Mouse (Mus musculus) MEL-GATA-1-ER (cell line): ENCODE data around the gene Slc35e1.

Experiments
- DNase-seq: peaks from one replicate; pipeline ENCODE4 v3.0.0-alpha.2; 2012; ENCODE audit warnings: low read depth; ENCODE audit errors: extremely low read depth

The Slc35e1 gene

DNA sequence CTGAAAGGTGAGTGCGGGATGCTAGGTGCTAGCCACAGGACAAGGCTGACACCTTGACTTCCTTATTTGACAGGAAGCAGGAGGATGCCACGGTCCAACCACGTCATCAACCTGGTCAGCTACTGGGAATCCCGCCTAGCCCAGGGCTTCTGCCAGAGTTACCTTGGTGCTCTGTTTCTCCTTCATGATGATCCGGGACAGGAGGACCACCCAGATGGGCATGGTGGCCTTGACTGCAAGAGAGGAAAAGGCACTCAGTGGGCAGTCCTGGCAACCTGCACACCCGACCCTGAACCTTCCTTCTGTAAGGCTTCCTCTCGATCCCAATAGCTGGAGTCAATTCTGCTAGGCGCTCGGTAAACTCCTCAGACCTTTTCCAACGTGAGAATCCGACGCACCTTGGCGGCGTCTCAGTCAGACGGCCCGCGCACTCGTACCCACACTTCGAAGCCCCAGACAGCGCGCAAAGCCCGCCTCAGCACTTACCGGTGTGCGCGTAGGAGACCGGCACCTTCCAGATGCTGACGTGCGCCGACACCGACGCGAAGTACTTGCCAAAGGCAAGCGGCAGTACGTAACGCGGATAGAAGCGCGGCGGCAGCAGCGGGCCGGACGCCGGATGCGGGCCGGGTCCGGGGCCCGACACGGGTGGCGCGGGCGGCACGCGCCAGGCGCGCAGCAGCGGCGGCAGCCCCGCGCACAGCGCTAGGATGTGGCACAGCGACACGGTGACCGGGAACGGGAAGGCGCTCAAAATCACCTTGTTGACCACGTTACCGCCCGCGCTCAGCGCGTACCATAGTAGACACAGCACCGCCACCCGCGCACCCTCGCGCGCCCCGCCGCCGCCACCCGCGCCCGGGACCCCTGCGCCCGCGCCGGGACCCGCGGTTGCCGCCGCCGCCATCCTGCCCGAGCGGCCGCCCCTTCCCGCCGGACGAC lies at the start of gene Slc35e1:
Gene Slc35e1, minus strand, starts transcription at position 935 of the 942 bp plus-strand sequence.
- no peak for DNase-seq

DNA sequence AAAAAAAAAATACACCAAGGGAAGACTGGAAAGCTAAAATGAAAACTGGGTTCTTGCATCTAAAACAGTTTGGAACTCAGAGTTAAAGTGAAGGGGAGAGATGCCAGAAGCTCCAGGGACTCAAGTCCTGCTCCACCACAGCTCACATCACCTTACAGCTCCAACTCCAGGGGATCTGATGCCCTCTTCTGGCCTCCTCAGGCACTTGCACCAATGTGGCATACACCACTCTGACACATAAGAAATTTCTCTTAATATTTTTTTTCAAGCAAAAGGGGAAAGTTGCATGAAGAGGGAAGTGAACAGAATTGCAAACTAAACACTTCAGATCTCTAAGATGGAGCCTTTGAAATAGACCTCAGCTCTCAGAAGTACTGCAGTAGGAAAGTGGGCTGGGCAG lies 46.8 kb upstream of the Slc35e1 start:
- peak; percentile 45 for DNase-seq

DNA sequence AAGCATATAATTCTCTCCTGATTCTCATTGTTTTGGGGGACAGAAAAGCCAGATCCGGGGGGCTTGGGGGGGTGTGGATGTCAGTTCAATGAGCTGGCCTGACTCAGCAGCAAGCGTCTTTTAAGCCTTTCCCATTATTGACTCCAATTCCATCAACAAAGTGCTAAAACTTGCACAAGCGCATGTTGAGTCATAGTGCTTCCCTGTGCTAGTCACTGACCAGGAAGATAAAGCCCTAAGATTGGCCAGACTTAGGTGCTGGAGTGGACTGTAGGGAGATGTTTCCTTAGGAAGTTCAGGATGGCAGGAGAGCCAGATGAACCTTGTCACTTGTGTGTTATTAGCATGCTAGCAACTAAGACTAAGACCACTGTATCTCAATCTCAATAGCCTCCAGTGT lies 42.5 kb upstream of the Slc35e1 start:
- no peak for DNase-seq

GRCm38 (mm10) chr8:72532103-72532502 lies 39.7 kb upstream of the Slc35e1 start:
- no peak for DNase-seq

GRCm38 (mm10) chr8:72521888-72522287 lies 29.5 kb upstream of the Slc35e1 start:
- peak; percentile 20 for DNase-seq

GRCm38 (mm10) chr8:72517421-72517988 lies 25.1 kb upstream of the Slc35e1 start:
- DNase-seq = no peak

DNA sequence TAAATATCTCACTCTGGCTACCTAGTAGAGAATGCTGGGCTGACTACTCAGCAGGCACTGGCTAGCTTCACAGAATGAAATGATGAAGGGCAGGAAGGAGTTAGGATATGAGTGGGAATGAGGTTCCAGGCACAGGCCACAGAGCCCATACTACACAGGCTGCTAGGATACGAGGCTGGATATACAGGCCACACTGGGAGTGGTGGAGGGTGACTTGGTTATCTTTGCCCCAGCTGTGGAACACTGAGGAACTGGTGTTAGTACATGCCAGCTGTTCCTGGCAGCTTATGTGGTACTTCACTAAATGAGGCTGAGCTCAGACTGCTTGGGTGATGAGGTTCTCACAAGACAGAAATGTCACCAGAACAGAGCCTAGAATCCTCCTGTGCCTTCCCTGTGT lies 20.7 kb upstream of the Slc35e1 start:
- DNase-seq = no peak

GRCm38 (mm10) chr8:72512648-72513047 lies 20.2 kb upstream of the Slc35e1 start:
- DNase-seq = no peak

DNA sequence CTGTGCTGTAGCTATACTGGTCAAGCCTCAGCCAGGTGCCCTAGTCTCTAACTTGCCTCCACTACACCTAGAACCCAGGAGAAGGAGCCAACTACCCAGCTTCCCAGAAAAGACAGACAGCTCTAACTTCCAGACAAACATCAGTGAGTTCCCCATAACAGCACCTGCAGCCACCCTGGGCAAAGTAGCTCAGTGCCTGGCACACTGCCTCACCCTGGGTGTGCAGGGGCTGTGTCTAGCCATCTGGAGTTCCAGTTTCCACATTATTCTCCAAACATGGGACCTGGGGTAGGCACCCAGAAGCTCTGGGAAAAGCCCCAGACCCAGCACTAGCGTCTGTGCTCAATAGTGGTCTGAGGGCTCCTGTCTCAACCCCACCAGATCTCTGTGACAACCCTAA lies 15.1 kb upstream of the Slc35e1 start:
- no peak for DNase-seq

DNA sequence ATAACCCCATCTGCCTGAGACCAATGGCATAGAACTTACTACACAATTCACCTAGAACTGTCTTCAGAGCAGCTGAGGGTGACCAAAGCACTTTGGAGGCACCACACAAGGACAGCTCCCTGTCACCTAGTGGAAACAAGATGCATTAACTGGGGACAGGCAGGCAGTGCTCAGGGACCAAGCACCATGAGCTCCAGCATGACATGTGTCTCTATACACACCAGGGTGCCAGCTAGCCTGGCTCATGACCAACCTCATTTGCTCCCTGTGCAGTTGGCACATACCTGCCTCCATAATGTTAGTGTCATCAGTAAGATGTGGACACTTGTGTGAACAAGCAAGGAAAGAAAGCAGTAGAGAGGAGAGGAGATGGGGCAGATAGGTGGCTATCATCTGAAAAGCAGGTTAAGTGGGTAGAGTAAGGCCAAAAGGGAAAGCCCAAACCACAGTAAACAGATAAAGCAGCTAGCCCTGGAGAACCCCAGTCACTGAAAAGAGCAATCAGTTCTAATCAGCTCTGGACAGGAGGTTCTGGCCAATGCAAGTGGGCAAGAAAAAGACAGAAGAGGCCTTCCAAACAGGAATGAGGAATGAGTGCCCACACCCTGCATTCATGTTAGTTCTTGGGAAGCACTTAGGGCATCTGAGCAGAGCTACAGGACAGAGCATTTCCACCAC lies 12.4 kb upstream of the Slc35e1 start:
- no peak for DNase-seq

GRCm38 (mm10) chr8:72504137-72504536 lies 11.7 kb upstream of the Slc35e1 start:
- DNase-seq = no peak

DNA sequence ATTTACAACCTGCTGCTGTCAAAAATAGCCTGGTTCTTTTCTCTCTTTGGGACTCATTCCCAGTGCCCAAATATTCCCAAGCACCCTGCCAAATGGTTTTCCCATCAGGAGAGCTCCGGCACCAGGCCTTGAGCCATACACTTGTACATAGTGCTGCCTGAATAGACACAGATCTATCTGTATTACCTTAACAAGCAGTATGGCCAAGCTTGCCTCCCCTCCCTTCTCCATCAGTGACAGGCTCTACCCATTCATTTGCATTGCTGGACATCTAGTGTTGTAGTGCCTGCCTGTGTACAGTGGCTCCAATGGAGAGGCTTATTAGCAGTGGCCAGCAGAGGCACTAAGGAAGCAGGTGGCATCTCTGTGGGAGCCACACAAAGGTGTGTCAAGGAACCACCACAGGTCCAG lies 8.1 kb upstream of the Slc35e1 start:
- no peak for DNase-seq

GRCm38 (mm10) chr8:72499521-72500284 lies 7.3 kb upstream of the Slc35e1 start:
- DNase-seq = no peak

GRCm38 (mm10) chr8:72498527-72498926 lies 6.1 kb upstream of the Slc35e1 start:
- no peak for DNase-seq

- no peak for DNase-seq
Measured at GRCm38 (mm10) chr8:72497911-72498310, 5.5 kb upstream of the Slc35e1 start.

GRCm38 (mm10) chr8:72496217-72496616 lies 3.8 kb upstream of the Slc35e1 start:
- no peak for DNase-seq

DNA sequence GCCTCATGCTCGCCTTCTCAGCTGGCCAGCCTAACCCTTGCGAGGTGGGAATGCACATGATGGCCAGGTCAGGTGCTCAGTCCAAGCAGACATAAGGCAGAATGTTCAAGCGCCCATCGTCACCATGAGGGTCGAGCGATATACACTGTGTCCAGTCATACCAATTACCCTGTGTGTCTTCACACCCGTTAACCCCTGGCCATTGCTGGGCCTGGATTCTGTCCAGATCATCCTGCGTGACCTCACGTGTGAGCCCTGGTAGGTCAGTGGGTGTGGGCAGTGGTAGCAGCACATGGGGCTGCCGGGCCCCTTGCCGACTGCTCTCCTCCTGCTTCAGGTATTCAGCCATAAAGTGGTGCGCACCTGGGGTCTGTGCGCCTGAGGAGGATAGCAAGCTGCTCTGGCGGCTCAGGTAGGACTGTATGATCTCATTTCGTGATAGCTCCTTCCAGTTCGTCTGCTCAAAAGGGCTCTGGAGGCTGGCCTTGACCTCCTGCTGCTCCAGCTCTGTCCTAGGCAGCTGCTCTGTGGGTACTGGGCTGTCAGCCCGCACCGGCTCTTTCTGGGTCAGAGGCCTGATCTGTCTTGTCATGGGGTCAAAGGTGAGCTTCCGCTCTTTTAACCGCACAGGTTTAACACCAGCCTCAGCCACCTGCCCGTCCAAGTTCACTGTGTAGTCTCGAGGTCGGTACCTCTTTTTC lies 3.1 kb upstream of the Slc35e1 start:
- DNase-seq = no peak

DNA sequence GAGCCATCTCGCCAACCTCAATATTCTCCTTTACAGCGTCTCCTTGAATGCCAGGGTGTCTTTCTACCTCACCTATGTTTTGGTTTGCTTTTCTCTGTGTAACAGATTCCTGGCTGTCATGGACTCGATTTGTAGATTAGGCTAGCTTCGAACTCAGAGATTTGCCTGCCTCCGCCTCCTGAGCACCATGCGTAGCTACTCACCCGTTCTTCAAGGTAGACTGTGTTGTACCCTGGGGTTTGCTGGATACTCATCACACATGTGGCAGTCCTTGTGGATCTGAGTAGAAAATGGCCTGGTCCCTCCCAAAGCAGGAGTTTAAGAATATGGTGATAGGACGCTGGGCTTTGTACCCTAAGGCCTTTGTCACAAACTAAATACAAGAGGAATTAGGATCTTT lies 967 bp upstream of the Slc35e1 start:
- no peak for DNase-seq

DNA sequence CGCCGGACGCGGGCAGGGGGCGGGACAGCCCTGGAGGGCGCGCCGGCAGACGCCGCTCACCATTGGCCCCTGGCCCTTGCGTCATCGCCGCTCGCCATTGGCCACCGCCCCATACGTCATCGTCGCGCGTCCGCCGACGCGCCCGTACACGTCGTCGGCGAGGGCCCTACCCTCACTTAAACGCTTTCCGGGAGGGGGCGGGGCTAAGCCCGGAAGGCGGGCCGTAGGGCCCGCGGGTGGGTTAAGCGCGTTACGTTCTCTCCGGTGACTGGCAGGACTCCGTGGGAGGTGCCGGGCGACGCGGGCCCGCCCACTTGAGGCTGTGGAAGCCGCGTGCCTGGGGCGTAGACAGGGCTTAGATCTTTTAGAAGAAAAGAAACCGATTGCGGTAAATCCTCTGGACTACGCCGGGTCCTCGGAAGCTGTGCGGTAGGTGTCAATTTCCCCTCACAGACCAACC lies 238 bp upstream of the Slc35e1 start:
- peak; percentile 92 for DNase-seq

GRCm38 (mm10) chr8:72491017-72491416 lies 1.4 kb downstream of the Slc35e1 start:
- no peak for DNase-seq

DNA sequence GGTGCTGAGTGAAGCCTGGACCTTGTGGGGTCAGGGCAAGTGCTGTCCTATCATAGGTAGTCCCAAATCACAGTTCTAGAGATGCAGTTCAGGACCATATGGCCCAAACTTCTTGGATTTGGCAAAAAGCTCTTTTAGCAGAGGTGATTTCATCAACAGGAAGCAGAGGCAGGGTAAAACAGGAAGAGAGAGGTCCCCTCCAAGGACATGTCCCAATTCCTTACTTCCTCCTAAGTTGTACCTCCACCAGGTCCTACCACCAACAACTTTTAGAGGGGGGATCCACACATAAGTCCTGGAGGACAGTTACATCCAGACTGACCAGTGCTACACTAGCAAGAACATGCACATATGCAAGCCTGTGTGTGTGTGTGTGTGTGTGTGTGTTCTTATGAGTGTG lies 5.4 kb downstream of the Slc35e1 start:
- DNase-seq = no peak
